Mouse (Mus musculus): ENCODE measurements around the gene Duoxa1.

DNA sequence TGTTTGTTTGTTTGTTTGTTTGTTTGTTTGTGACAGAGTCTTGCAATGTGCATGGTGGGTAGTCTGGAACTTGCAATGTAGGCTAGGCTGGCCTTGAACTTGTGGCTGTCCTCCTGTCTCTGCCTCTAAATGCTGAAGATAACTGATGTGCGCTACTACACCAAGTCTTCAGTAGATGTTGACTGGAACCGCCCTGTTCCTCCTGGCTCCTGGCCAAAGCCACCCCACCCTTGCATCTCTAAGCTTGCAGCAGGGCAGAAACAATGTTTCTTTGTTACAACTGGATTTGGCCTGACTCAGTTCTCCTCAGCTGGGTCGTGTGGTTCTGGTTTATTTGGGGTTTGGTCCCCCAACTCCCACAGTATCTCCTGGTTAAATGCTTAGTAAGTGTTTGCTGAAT is 20.6 kb upstream of the Duoxa1 start:
- TF ChIP-seq EP300 (IDR thresholded peaks at IDR 0.05) (no peak), CTCF (IDR thresholded peaks at IDR 0.05) (no peak)
